Mouse (Mus musculus) kidney, adult 2 months (tissue): Measurements from ENCODE around the gene Slco2a1.

ENCODE experiments used
- CTCF ChIP-seq: fragments of 200-500 bp; conservative IDR thresholded peaks from 2 replicates; pipeline ENCODE4 v1.5.1; 2011; ENCODE audit warnings: low read depth, mild to moderate bottlenecking, control low read depth, low read length, moderate library complexity, mixed read lengths; ENCODE audit not compliant: insufficient read depth, insufficient read length
- POLR2A ChIP-seq: fragments of 200-500 bp; IDR thresholded peaks from one replicate; pipeline ENCODE4 v1.6.1; 2011; ENCODE audit warnings: low read depth, low read length, control low read depth

GRCm38 (mm10) chr9:102981791-102982190, 6.7 kb upstream of the Slco2a1 start:
- TF ChIP-seq POLR2A (no peak), CTCF (no peak)
